In genomic region chr5:47014351-47014750, GRCm38 (mm10) we compare ENCODE assay signal across 9 mouse cellular contexts.
DNase-seq lines count a peak whose midpoint lies in the region; ATAC-seq and TF ChIP-seq lines count a peak whose summit lies in the region.
"Had no signal": no experiment of that assay in that cellular context is flagged by ENCODE, and none has a peak within 500 bp of the region (broad histone marks: within the 10 kb centered on the region; RNA-seq: fewer than 3 reads in every experiment).

No protein-coding gene starts in this region.

- DNase-seq in cerebellum, adult 9-10 months, result peak; percentile 1
- DNase-seq in cerebellum, adult 11 months, result no peak
- peak; percentile 13 for DNase-seq in liver, adult 2 months (ENCODE audit: extremely low read depth, low read depth, low spot score)
- DNase-seq in liver, embryonic 11.5 days (ENCODE audit: low spot score), result no peak
- DNase-seq in brain, embryonic 14.5 days (ENCODE audit: low read depth), result peak; percentile 77
- peak; percentile 19 for DNase-seq in lung, adult 2 months

- no peaks in the 10 kb centered on the region for H3K36me3 ChIP-seq in liver, adult 2 months (ENCODE audit: control insufficient read depth, insufficient read depth, low read length)
- H3K36me3 ChIP-seq in liver, embryonic 11.5 days (ENCODE audit: control insufficient read depth, insufficient read depth, low read length), result no peaks in the 10 kb centered on the region

- H3K4me1 ChIP-seq in liver, adult 2 months (ENCODE audit: control insufficient read depth, insufficient read depth, low read length), result no peaks in the 10 kb centered on the region
- no peaks in the 10 kb centered on the region for H3K4me1 ChIP-seq in liver, embryonic 11.5 days (replicated peaks; ENCODE audit: control insufficient read depth, insufficient read depth, low read length)
- H3K4me1 ChIP-seq in lung, adult 2 months (ENCODE audit: control insufficient read depth, insufficient read depth, low read length), result no peaks in the 10 kb centered on the region
- H3K4me1 ChIP-seq: megakaryocyte, embryonic 14.5 days had no signal

- H3K4me3 ChIP-seq in liver, adult 2 months (ENCODE audit: insufficient read depth, low read depth, low read length), result no peak overlapping the region
- H3K4me3 ChIP-seq in liver, embryonic 11.5 days (ENCODE audit: low read depth, low read length), result no peak overlapping the region
- no peak overlapping the region for H3K4me3 ChIP-seq in lung, adult 2 months (replicated peaks; ENCODE audit: extremely low read depth, low read depth, low read length)
- H3K4me3 ChIP-seq: megakaryocyte, embryonic 14.5 days had no signal

- no peak for TF ChIP-seq POLR2A in liver, adult 2 months (IDR thresholded peaks at IDR 0.05; ENCODE audit: extremely low read depth, insufficient read depth, low read length)
- TF ChIP-seq POLR2A in brain, embryonic 14.5 days (IDR thresholded peaks at IDR 0.05; ENCODE audit: borderline replicate concordance, extremely low read depth, insufficient read depth, insufficient read length, poor library complexity, severe bottlenecking), result no peak
- no peak for TF ChIP-seq POLR2A in lung, adult 2 months (IDR thresholded peaks at IDR 0.05; ENCODE audit: borderline replicate concordance, extremely low read depth, low read depth, low read length)

- H3K27me3 ChIP-seq in liver, adult 2 months (ENCODE audit: control insufficient read depth, insufficient read depth, low read length), result no peaks in the 10 kb centered on the region
- no peaks in the 10 kb centered on the region for H3K27me3 ChIP-seq in liver, embryonic 11.5 days (replicated peaks; ENCODE audit: control insufficient read depth, insufficient read depth, low read length)
- H3K27me3 ChIP-seq: megakaryocyte, embryonic 14.5 days had no signal

- no peak overlapping the region for H3K27ac ChIP-seq in liver, adult 2 months (replicated peaks; ENCODE audit: insufficient read depth, low read depth, low read length)
- H3K27ac ChIP-seq in liver, embryonic 11.5 days (ENCODE audit: low read depth, low read length), result no peak overlapping the region

- H3K4me2 ChIP-seq in liver, embryonic 11.5 days, result no peak overlapping the region

- peak; percentile 52; the same call in 1 of the 2 replicates for TF ChIP-seq CTCF in liver, adult 2 months (IDR thresholded peaks at IDR 0.05; ENCODE audit: low read depth, low read length)
- TF ChIP-seq CTCF in brain, embryonic 14.5 days (IDR thresholded peaks at IDR 0.05; ENCODE audit: borderline replicate concordance, extremely low read depth, insufficient read depth, insufficient read length), result peak; percentile 68; the same call in 1 of the 2 replicates
- peak; percentile 61 for TF ChIP-seq CTCF in lung, adult 2 months (IDR thresholded peaks at IDR 0.05; ENCODE audit: insufficient read depth, low read length)

- no peaks in the 10 kb centered on the region for H3K79me2 ChIP-seq in liver, adult 2 months (ENCODE audit: control insufficient read depth, insufficient read depth, low read length)

- no peaks in the 10 kb centered on the region for H3K9me3 ChIP-seq in liver, embryonic 11.5 days (ENCODE audit: control insufficient read depth, low read length)
- H3K9me3 ChIP-seq: megakaryocyte, embryonic 14.5 days had no signal

- no peak overlapping the region for H3K9ac ChIP-seq in liver, adult 2 months (ENCODE audit: low read depth, low read length)
- H3K9ac ChIP-seq in liver, embryonic 11.5 days (ENCODE audit: low read depth, low read length), result no peak overlapping the region

- no peak for ATAC-seq in liver, embryonic 11.5 days (replicated peaks; ENCODE audit: low FRiP score)
- ATAC-seq in frontal cortex, adult (ENCODE audit: low TSS enrichment), result peak; percentile 92
- ATAC-seq in megakaryocyte, adult 5-6 weeks (ENCODE audit: poor library complexity, severe bottlenecking), result no peak

Comparison
In these comparisons a context has a peak if more than half of its experiments do, and no peak if none do; other contexts are left out.
1. DNase-seq: peak in cerebellum, adult 9-10 months (single experiment), liver, adult 2 months (single experiment), brain, embryonic 14.5 days (single experiment) and lung, adult 2 months (single experiment); none in cerebellum, adult 11 months (single experiment) and liver, embryonic 11.5 days (single experiment).
2. Peak in every context shown above with its lines, with median percentiles within 50 percentile points of each other: CTCF ChIP-seq.